Mouse (Mus musculus) E14TG2a.4 (cell line): ENCODE data around the gene Arf1.

Source experiments
- CTCF ChIP-seq: conservative IDR thresholded peaks from 2 replicates; pipeline ENCODE4 v1.5.1; 2014; ENCODE audit warnings: low read length
- NANOG ChIP-seq: IDR thresholded peaks from 2 replicates; pipeline ENCODE4 v1.6.1; 2014; ENCODE audit warnings: borderline replicate concordance, low read length, mixed read lengths
- POU5F1 ChIP-seq: IDR thresholded peaks from 2 replicates; pipeline ENCODE4 v1.6.1; 2014; ENCODE audit warnings: low read length, borderline replicate concordance

GRCm38 (mm10) chr11:59224025-59224424 is 4.0 kb downstream of the Arf1 start:
- TF ChIP-seq CTCF (no peak), POU5F1 (no peak), NANOG (no peak)
